Mouse (Mus musculus) liver, adult 2 months (tissue): ENCODE results near the gene Srp54a. TPM values are rescaled to one million over a fixed set of nuclear protein-coding genes. Genes with fewer than 3 reads are reported as not detected.

Experiments
- DNase-seq: peaks from one replicate; pipeline ENCODE4 v3.0.0-alpha.2; 2011; ENCODE audit warnings: low read depth, low spot score; ENCODE audit errors: extremely low read depth
- H3K27ac ChIP-seq: fragments of 200-500 bp; replicated peaks from 2 replicates; pipeline ENCODE4 v1.5.1; 2012; ENCODE audit warnings: low read depth, mild to moderate bottlenecking, control low read depth, inconsistent platforms, low read length; ENCODE audit not compliant: insufficient read depth
- H3K27me3 ChIP-seq: fragments of 200-500 bp; 2 replicates; pipeline ENCODE4 v1.6.1; 2012; ENCODE audit warnings: mild to moderate bottlenecking, moderate library complexity, low read length, inconsistent platforms; ENCODE audit not compliant: control insufficient read depth, insufficient read depth
- H3K36me3 ChIP-seq: fragments of 200-500 bp; 2 replicates; pipeline ENCODE4 v1.6.1; 2012; ENCODE audit warnings: low read length, inconsistent platforms; ENCODE audit not compliant: control insufficient read depth, insufficient read depth
- H3K4me1 ChIP-seq: fragments of 200-500 bp; 2 replicates; pipeline ENCODE4 v1.6.1; 2011; ENCODE audit warnings: low read length; ENCODE audit not compliant: control insufficient read depth, insufficient read depth
- H3K4me3 ChIP-seq: fragments of 200-500 bp; 2 replicates; pipeline ENCODE4 v1.5.1; 2011; ENCODE audit warnings: low read depth, mild to moderate bottlenecking, control low read depth, low read length, moderate library complexity; ENCODE audit not compliant: insufficient read depth
- H3K79me2 ChIP-seq: fragments of 200-500 bp; 2 replicates; pipeline ENCODE4 v1.6.1; 2012; ENCODE audit warnings: inconsistent platforms, mild to moderate bottlenecking, low read length, moderate library complexity; ENCODE audit not compliant: control insufficient read depth, insufficient read depth
- H3K9ac ChIP-seq: fragments of 200-500 bp; 2 replicates; pipeline ENCODE4 v1.6.1; 2012; ENCODE audit warnings: low read depth, mild to moderate bottlenecking, control low read depth, inconsistent platforms, low read length
- CTCF ChIP-seq: fragments of 200-500 bp; IDR thresholded peaks from 2 replicates; pipeline ENCODE4 v1.5.1; 2011; ENCODE audit warnings: low read depth, low read length, control low read depth
- POLR2A ChIP-seq: fragments of 200-500 bp; IDR thresholded peaks from 2 replicates; pipeline ENCODE4 v1.6.1; 2011; ENCODE audit warnings: low read length, control low read depth; ENCODE audit not compliant: insufficient read depth; ENCODE audit errors: extremely low read depth
- WGBS: fragments of 180-500 bp; shearing (Covaris S2); methylation state at CpG from one replicate; pipeline ENCODE4 v1.1.7; 2018; 5-methylcytosine and 5-hydroxymethylcytosine counted together
- polyA plus RNA-seq: library from polyadenylated mRNA; depleted of rRNA; stranded (reverse); fragments of >200 nt; gene quantifications from 2 replicates; pipeline ENCODE4 v1.2.3, GENCODE M21; 2012
- total RNA-seq: library from RNA; depleted of rRNA; stranded (reverse); fragments of >200 nt; gene quantifications from 2 replicates; pipeline ENCODE4 v1.2.3, GENCODE M21; 2014

The Srp54a gene
- total and polyA plus RNA-seq, 2 experiments: 16.5 to 91.7 TPM

GRCm38 (mm10) chr12:55054551-55055241 is 25.4 kb upstream of the Srp54a start:
- H3K4me3 ChIP-seq: no peak overlapping the region
- no peak overlapping the region for H3K9ac ChIP-seq
- no peaks in the 10 kb centered on the region for H3K79me2 ChIP-seq
- peak; percentile 34 for DNase-seq
- peaks cover 1% of the 10 kb centered on the region; the same call in 1 of the 2 replicates for H3K36me3 ChIP-seq
- no peaks in the 10 kb centered on the region for H3K4me1 ChIP-seq
- no peak overlapping the region for H3K27ac ChIP-seq
- WGBS: 59% methylated on average over 2 of the region's 2 CpGs
- H3K27me3 ChIP-seq: no peaks in the 10 kb centered on the region
- TF ChIP-seq CTCF (no peak), POLR2A (no peak)

DNA sequence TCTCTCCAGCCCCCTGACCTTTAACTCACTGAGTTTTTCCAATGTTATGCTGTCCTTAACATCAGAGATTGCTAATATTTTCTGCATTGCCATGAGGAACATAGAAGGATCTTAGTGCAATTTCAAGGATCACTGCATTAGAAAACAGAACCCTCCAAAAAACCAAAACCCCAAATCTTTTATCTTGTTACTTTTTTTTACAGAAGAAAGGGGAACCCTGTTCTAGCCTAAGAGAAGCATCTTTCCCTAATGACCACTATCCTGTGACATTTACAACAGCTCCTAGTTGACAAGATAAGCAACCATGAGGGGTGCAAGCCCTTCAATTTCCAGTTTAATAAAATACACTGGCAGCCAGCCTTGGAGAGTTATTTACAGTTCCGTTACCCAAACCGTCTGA is 23.4 kb upstream of the Srp54a start:
- H3K27me3 ChIP-seq: no peaks in the 10 kb centered on the region
- WGBS: 68% methylated on average over 2 of the region's 2 CpGs
- no peaks in the 10 kb centered on the region for H3K79me2 ChIP-seq
- H3K27ac ChIP-seq: no peak overlapping the region
- peaks cover 1% of the 10 kb centered on the region; the same call in 1 of the 2 replicates for H3K36me3 ChIP-seq
- TF ChIP-seq CTCF (no peak), POLR2A (no peak)
- H3K4me1 ChIP-seq: no peaks in the 10 kb centered on the region
- no peak overlapping the region for H3K9ac ChIP-seq
- no peak overlapping the region for H3K4me3 ChIP-seq
- DNase-seq: no peak

DNA sequence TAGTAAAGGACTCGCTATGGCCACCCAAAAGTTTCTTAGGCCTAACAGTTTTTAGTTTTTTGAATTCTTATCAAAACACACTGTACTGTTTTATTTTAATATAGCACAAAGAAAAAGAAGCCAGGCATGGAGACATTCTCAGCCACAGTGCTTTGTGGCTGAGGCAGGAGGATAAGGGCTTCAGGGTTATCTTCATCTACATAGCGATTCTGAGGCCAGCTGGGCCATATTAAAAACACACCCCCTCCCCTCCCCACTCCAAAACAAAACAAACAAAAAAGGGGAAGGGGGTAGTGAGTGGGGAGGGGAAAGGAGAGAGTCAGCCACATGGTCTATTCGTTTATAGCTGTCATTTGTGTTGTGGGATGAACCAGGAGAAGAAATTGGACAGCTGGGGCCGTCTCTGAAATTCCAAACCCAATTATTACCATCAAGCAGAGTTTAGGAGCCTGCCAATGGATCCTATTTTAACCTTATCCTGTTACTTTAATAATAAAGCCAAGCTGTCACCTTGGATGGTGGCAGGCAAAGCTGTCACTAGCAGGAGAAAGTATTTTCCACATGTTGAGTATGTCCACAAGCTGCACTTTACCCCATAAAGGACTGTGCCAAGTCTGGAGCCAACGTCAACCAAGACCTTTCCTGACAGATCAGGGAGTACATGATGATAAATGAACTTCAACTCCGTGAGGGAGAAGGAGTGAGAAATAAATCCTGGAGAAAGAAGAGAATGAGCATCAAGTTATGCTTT is 21.0 kb upstream of the Srp54a start:
- no peaks in the 10 kb centered on the region for H3K79me2 ChIP-seq
- no peak overlapping the region for H3K27ac ChIP-seq
- peaks cover 1% of the 10 kb centered on the region; the same call in 1 of the 2 replicates for H3K36me3 ChIP-seq
- no peak overlapping the region for H3K9ac ChIP-seq
- H3K4me1 ChIP-seq: peaks cover 2% of the 10 kb centered on the region
- WGBS: 51% methylated on average over 6 of the region's 6 CpGs
- H3K4me3 ChIP-seq: no peak overlapping the region
- no peak for TF ChIP-seq POLR2A
- TF ChIP-seq CTCF: no peak
- no peaks in the 10 kb centered on the region for H3K27me3 ChIP-seq
- DNase-seq: peak; percentile 82

DNA sequence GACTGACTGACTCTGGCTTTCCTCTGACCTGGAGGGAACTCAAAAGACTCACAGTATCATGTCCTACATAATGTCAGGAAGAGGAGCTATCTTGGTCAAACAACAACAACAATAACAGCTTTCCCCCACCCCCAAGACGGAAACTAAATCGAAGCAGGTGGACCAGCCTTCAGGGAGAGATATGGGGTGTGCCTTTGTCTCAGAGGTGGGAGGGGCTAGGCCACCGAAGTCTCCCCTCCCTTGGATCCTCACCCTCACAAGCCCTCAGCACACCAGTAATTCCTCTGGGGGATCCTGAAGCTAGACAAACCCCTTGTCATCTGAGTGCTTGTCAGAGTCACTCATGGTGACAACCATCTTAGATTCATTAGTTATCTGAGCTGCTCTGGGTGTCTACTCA is 20.2 kb upstream of the Srp54a start:
- Histone ChIP-seq H3K4me1 (peaks cover 2% of the 10 kb centered on the region), H3K9ac (no peak overlapping the region), H3K36me3 (peaks cover 1% of the 10 kb centered on the region; the same call in 1 of the 2 replicates), H3K27ac (no peak overlapping the region), H3K27me3 (no peaks in the 10 kb centered on the region), H3K4me3 (no peak overlapping the region), H3K79me2 (no peaks in the 10 kb centered on the region)
- no peak for DNase-seq
- WGBS: 48% methylated on average over 3 of the region's 3 CpGs
- no peak for TF ChIP-seq POLR2A
- no peak for TF ChIP-seq CTCF

DNA sequence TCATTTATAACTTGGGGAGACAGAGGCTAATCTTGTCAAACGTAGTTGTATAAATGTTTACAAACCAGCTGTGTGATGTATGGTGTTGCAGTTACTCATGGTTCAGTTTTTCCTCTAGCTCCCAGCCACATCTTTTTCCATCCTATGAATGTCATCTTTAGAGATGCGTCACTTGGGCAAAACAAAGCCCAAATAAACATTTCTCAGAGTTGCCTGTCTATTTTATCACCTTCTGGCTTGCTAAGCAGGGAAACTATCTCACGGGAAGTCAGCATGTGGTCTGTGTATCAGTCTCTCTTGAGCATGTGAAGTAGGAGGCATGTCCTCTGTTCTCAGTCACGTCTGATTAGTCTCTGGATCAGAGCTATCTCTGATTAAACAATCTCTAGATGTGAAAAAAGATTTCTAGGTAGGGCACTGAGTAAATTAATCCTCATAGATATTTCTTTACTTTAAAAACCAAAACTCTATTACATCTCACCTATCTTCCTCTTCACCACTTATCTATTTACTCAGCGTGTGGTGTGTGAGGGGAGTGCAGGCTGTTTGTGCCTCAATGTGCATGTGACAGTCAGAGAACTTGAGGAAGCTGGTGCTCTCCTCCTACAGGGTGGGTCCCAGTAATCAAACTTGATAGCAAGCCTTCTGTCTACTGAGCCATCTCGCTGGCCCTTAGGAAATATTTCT is 19.7 kb upstream of the Srp54a start:
- Histone ChIP-seq H3K27me3 (no peaks in the 10 kb centered on the region), H3K9ac (no peak overlapping the region), H3K79me2 (no peaks in the 10 kb centered on the region), H3K4me3 (no peak overlapping the region), H3K27ac (no peak overlapping the region), H3K36me3 (peaks cover 1% of the 10 kb centered on the region; the same call in 1 of the 2 replicates), H3K4me1 (peaks cover 2% of the 10 kb centered on the region)
- TF ChIP-seq POLR2A (no peak), CTCF (no peak)
- 88% methylated on average over 6 of the region's 6 CpGs for WGBS
- DNase-seq: no peak
